Mouse (Mus musculus) layer of hippocampus, adult 18-20 months (tissue): ENCODE measurements around the gene Ddx54. TPM values are rescaled to one million over a fixed set of nuclear protein-coding genes. Genes with fewer than 3 reads are reported as not detected.

Experiments used
- DNase-seq, 2 experiments: peaks; one replicate each; pipeline ENCODE4 v3.0.0; 2022; ENCODE audit warnings: low spot score in 2 of 2
- long read RNA-seq: library from polyadenylated mRNA; stranded (forward); transcript quantifications from one replicate; pipeline ENCODE4 v2.0.0, GENCODE M21; 2021
- total RNA-seq, 2 experiments: library from RNA; stranded (reverse); gene quantifications; 2 replicates each; pipeline ENCODE4 v1.2.3; 2021

The Ddx54 gene
- total RNA-seq = 10 to 100 TPM; 39.3 to 40.5 TPM
- long read RNA-seq, full-length matches to known transcripts = 97 of 108 reads
- long read RNA-seq, partial matches to known transcripts = 6 of 108 reads
- long read RNA-seq, other reads (novel, unspliced or antisense) = 5 of 108 reads

DNA sequence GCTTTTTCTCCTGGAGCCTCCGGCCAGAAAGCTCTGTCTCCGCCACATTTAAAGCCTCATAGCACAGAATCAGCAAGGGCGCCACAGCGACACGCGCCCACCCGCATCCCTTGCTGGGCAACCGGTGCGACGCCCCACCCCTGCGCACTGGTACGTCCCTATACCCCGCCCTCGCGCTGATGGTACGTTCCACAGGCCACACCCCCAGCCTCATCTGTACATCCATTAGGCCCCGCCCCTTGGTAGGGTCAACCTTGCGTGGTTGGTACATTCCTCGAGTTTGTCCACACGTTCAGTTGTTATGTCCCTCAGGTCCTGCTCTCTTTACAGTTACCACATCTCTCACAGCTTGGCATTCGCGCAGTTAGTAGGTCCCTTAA, at the start of gene Ddx54, which contains the start of gene Rita1:
Gene Ddx54 (plus strand): TSS at position 298 of the 380 bp plus-strand sequence.
Gene Rita1 (minus strand): TSS at position 148 of the 380 bp plus-strand sequence.
- peak; percentile 98 to 100 for DNase-seq

DNA sequence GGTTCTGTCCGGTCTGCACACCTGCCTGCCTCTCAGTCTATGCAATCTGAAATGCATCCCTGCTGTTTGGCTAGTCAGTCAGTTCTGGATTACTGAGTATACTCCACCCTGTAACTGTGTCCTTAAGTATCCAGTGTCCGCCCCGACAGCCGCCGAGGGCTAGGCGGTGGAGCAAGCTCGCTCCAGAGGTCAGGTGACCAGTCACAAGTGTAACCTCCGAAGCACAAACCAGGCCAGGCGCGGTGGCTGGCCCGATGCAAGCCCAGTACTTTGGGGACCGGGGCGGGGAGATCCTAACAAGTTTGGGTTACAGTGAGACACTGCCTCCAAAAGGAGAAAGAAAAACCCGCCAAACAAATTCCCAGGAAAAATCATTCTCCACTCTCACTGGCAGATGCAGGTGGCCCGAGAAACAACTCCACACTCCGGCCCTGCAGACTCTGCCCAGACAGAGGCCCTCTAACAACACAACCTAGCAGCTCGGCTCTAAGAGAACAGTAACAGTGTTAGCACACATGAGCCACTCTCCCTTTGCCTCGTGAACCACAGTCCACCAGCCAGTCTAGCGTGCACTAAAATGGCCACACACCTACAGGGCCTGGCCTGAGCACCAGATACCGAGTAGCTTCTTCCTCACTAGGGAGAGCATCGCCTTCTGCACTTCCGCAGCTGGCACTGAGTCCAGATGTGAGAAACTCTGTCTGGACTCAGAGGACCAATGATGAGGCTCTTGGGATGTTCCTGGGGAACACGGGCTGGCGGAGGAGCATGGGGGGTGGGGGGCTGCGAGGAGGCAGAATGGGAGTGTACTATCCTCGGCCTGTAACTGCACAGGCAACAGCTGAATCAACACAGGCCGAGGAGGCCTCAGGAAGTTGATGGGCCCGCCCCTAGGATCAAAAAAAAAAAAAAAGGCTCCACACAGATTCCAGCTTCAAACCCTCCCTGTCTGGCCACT, 49.3 kb upstream of the Ddx54 start:
- no peak for DNase-seq

DNA sequence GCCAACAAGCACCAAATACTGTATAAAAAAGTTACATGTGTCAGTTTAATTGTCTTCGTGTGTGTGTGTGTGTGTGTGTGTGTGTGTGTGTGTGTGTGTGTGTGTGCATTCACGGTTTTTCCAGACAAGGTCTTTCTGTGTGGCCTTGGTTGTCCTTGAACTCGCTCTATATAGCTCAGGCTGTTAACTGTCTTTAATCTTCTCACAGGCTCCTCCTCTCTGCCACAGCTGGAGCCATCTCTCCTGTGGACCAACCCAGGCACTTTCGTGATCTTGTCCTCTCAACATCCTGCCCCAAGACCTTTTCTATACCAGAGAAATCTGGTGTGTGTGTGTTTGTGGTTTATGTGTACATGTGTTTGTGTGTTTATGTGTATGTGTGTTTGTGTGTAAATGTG, 48.6 kb upstream of the Ddx54 start:
- no peak for DNase-seq

DNA sequence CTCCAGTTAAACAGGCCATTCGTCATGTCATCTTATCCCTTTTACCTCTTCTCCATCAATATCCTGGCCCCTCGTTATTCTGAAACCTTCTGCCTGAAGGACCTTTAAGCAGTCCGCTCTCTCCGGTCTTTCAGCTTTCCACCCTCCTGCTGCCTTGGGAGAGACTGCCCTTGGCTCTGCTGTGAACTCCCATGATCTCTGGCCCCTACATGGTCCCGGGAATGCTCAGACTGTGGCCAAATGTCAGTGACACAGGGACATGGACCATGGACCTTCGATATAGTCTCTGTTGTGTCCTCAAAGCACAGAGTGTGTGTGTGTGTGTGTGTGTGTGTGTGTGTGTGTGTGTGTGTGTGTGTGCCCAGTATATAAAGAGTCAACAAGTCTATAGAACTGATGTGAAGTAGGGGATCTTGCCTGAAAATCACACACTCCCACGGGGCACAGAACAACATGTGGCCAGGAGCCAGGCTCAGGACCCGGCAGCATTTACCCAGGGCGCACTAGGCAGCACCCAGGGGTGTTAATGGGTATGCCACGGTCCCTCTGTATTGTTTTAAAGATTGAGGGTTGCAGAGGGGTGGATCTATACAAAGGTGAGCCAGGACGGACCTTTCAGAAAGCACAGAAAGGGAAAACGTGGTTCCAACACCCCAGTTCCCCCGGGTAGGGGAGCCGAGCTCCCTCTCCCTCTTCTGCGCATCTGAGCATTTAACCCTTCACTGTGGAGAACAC, 47.2 kb upstream of the Ddx54 start:
- no peak for DNase-seq

DNA sequence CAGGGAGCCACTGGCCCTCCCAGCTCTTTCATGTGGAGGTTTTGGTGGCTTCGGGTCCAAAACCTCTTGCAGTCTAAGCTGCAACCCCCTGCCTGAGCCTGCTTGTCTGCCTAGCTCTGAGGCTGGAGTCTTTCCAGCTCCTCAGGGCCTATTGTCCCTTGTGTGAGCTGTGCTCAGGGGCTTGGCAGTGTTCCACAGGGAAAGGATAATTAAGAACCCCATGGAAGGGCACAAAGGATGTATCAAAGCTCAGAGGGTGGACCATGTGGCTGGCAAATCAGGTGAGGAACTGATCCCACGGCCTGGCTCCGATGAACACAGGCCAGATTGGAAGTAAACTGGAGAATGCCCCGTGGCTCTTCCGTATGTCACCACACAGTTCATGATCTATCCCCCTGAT, 46.4 kb upstream of the Ddx54 start:
- peak in 1 of 2 experiments; percentile 58 for DNase-seq

DNA sequence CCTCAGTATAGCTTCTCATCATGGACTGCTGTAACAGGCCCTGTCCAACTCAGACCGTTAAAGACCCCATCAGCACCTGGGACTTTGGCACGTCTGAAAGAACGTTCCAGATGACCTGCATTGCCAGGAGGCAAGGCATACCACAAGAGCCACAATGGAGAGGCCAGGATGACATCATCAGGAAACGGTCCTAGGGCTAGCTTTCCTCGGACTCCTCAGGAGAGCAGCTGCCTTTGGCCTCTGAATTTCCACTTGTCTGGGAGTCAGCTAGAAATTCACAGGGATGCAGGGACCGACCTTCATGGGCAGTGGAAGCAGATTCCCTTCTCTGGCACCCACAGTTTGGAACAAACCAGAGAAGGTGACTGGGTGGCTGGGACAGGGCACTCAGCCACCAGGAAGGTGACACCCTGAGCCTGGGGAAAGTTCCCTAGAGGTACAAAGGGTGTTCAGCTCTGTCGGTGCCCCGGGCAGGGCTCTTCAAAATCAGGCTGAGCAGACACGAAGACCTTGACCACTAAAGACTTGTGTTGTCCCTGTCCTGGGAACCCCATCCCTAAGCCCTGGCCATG, 45.8 kb upstream of the Ddx54 start:
- no peak for DNase-seq

DNA sequence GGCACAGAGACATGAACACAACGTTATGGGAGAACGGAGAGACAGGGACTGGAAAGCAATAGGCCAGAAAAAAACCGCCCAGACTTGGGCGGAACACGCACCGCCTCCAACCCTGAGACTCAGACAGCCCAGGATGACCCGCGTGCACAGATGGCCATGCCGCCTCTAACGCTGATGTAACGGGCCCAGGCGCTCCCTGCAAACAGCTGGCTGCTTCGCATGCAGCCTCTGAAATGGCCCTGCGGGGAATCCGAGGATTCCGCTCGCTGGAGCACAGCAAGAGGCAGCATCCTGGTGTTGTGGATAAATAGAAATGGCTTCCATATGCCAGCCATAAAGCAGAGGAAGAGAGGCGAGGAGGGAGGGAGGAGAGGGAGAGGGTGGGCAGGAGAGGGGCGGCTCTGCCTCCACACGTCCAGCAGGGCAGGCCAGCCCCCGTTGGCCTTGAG, 45.3 kb upstream of the Ddx54 start:
- DNase-seq = peak in 1 of 2 experiments; percentile 39

DNA sequence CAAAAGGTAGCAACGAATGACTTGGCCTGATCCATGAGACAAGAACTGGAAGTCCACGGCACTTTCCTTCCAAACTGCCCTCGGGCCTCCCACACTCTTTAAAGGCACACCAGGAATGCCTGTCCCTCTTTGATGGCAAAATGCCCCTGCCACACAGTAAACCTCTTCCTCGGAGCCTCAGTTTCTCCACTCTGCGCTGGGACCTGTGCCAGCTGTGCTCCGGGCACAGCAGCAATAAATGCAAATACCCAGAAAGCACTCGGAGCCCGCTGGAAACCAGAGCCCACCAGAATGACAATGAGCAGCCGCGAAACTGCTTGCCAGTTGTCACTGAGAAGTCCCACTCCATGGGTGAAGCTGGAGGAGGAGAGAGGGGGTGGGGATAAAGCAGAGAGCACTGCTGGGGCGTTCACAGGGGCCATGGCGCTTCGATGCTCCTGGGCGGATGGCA, 44.8 kb upstream of the Ddx54 start:
- no peak for DNase-seq

DNA sequence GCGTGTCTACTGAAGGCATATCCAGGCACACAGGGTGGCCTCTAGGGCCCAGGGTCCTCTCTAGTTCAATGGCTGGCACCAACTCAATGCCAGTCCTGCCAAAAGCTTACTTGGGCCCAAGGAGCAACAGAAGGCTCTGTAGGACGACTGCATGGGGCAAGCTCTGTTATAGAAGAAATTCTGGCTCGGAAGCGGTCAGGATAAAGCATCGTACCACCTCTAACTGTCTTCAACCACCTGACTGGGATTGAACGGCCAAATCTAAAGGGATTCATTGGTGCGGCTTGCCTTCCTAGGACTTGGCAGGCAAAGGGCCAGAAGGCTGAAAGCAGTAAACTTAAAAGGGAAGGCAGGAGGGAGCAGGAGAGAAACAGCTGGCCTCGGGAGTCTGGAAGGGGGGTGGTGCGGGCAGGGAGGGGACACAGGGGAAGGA, 44.2 kb upstream of the Ddx54 start:
- no peak for DNase-seq

DNA sequence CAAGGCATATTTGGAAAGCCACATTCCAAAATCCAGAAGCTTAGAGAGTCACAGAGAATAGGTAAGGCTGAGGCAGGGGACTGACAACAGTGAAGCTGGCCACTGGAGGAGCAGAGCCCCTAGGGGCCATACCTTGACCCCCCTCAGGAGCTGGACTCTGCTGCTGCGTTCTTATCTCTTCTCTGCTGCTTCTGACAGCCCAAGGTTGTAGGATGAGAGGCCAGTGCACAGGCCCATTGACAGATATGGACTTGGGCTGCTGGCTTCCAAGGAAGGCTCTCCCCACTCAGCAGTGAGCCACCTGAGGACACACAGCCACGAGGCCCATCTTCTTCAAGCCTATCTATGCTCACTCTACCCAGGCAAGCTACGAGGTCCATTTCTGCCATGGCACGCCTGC, 43.6 kb upstream of the Ddx54 start:
- no peak for DNase-seq

DNA sequence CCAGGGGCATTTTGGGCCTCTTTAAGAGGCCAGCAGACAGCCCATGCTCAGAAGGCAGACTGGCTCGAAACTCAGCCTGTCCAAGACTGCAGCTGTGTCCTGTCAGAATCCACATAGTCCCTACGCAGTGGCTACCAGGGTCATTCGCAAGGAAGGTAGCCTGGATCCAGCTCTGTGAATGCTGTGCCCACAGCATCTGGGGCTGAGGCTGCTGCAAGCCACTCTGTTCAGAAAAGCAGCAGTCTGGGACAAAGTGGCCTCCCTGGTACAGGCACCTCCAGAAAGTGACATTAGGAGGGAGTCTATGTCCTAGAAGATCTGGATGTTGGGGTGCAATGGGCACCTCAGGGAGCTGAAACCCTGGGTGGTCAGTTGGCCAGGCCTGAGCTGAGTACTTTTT, 42.7 kb upstream of the Ddx54 start:
- no peak for DNase-seq

DNA sequence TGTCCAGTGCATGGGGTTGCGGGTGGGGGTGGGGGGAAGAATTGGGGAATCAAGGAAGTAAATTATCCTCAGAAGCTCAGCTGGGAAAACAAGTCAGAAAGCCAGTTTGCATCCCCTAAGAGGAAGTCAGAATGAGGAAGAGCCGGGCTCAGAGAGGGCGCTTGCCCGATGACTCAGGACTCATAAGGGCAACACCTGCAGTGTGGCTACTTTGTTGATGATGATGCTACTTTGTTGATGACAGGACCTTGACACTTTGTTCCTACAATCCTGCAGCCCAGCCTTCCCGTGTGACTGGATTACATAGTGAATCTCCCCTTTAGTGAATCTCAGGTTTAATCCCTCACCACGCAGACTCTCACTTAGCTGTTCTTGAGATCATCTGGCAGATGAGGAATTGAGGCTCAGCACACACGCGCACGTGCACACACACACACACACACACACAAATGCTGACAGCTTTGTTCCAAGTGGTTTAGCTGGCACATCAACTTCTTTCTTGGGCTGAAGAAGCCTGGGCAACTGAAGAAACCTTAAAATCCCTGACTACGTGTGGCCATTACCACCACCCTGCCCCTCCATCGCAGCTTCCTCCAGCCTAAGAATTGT, 42.1 kb upstream of the Ddx54 start:
- no peak for DNase-seq

DNA sequence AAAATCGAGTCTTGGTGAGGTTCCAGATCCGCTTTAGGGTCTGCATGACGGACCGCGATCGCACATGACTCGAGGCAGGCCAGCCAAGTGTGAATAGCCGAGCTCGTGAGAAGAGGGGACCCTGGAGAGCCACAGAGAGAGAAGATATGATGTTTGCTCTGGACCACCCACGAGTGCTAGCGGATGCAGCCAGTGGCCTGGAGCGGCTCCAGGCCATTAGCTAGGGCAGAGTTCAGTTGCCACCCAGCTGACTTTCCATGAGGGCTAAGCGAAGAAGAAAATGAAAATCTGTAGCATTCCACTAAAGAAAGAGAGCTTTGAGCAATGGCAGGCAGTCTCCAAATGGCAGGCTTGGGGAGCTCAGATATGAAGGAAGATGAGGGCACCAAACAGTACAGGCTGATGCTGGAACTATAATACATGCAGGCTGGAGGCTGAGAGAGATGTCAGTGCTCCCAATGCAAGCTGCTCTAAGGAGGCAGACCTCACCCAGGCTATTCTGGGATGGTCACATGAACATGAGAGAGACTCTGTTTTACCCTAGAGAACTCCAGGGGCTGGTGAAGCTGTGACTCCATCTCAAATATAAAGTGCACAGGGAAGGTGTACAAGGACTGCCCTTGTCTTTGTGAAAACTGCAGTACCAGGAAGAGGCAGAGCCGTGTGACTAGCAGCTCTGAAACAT, 41.3 kb upstream of the Ddx54 start:
- no peak for DNase-seq

DNA sequence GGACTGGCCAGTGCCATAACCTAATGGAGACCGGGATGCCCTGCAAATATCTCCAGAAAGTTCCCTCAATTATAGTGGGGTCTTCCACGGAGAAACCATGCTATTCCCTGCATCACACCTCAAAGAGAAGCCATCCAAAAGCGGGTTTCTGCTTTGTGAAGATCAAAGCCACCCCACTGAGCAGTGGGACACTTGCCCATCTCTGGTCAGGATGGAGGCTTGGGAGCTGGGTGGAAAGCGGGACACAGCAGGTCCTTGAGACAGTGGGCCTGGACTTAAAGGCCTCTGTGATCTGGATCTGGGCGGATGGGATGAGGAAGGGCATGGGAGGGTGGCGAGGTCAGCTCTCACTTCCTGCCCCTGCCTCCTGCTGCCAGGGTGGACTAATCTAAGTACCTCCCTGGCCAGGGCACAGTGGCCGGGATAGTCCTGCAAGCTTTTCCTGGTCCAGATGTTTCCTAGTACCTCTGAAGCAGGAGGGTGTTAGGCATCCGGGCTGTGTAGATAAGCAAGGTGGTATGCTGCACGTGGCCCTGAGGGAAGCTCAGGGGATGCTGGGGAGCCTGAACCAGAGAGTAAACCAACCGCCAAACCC, 38.0 kb upstream of the Ddx54 start:
- no peak for DNase-seq

DNA sequence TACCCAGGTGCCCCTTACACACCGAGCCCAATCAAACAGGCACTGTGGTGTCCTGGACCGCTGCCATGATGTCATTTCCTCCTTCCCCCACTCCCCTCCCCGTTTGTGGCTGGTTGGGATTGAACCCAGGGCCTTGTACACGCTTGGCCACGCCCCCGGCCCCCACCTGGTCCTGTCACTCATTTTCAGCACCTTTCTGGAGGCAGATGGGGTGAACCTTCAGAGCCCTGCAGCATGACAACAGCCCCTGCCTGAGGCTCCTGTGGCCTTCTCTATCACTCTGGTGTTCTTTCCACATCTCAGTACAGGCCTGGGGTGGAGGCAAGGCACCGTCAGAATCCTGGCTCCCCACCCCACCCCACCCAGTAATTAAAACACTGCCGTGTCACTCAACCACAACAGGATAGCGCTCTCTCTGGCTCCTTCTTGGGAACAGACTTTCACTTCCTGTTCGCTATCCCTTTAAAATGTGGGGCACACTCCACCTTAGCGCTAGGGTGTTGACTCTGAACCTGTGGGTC, 35.7 kb upstream of the Ddx54 start:
- no peak for DNase-seq

DNA sequence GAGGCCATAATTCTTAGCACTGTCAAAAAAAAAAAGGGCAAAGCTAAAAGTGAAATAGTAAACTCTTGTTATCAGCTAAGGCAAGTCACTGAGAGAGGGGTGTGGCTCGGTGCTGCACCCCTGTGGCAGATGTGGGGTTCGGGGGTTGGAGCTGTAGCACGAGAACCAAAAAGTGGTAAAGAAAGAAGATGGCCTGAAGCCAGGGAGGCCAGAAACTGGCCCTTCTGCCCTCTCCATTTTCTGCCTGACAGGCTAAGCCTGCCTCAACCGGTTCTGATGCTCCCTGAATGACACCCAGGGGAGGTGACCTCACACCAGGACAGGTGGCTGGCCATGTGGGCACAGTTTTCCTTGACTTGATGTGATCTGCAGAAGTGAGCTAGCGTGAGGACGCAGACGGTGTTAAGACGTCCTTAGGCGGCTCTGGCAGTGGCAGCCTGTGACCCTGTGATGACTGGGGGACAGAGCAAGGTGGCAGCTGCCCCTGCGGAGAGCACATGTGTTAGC, 34.6 kb upstream of the Ddx54 start:
- no peak for DNase-seq

DNA sequence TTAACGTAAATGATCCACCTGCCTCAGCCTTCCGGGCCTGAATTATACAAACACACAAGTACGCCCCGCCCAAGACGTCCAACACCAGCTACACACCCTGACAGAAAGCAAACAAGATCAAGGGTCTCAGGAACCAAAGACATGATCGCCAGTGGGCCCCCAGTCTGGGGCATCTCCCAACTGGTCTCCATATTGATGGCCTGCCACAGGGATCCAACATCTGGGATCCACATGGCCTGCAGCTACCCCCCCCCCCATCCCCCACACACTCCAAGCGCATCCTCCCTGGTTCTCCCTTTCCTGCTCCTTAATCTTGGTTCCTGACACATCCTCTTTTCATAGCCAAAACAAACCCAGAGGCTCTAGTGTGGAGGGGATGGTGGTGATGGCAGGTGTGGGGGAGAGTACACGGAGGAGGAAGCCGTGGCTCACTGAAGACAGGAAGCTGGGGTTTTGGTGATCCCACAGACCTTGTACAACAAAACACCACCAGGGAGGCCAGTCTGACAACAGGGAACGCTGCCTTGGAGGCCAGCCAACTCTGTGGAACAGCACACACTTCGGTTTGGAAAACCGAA, 33.9 kb upstream of the Ddx54 start:
- no peak for DNase-seq

DNA sequence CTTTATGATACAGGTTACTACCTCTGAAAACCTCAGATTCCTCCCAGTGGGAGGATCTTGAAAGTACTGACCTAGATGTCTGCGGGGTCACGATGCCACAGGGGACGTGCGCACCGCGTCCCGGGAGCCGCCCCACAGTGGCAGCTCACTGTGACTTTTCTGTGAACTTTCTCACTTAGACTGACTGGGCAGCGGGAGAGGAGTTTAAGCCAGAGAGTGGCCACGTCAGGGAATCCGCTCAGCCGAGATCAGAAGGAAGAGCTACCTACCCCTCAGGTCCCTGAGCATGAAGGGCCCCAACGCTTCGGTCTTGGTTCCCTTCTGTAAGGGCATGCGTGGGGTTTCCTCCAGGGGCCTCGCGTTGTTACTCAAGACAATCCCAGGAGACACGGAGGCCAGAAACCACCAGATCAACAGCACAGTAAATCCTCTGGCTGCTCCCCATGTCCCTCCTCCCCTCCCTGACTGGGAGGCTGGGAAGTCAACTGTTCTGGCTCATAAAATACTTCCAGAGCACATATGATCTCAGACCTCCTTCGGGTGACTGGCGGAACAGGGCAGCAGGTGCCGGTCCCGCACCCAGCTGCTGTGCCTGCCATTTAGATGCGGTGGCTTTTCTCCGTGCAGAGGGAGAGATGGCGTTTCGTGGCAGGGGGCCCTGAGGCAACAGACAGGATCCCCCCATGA, 33.2 kb upstream of the Ddx54 start:
- no peak for DNase-seq
